Mouse (Mus musculus) kidney, postnatal 0 days (tissue): ENCODE measurements around the gene Ror2. TPM values are rescaled to one million over a fixed set of nuclear protein-coding genes. Genes with fewer than 3 reads are reported as not detected.

Source experiments
- ATAC-seq: fragments of 200-750 bp; cut with Nextera tagmentation; replicated peaks from 2 replicates; pipeline ENCODE4 v1.8.0; 2017; ENCODE audit warnings: low read depth, moderate number of reproducible peaks, moderate TSS enrichment, moderate library complexity; ENCODE audit not compliant: low FRiP score
- DNase-seq: peaks from one replicate; pipeline ENCODE4 v3.0.0-alpha.2; 2016; ENCODE audit warnings: low spot score
- H3K27ac ChIP-seq: fragments of 300-500 bp; sonication (generic); 2 replicates; pipeline ENCODE4 v1.5.1; 2014; ENCODE audit warnings: mild to moderate bottlenecking
- H3K27me3 ChIP-seq: fragments of 300-500 bp; sonication (generic); 2 replicates; pipeline ENCODE4 v1.6.1; 2014; ENCODE audit warnings: low read length, mixed read lengths; ENCODE audit not compliant: insufficient read depth
- H3K36me3 ChIP-seq: fragments of 300-500 bp; sonication (generic); 2 replicates; pipeline ENCODE4 v1.6.1; 2014; ENCODE audit warnings: low read length, mixed read lengths; ENCODE audit not compliant: insufficient read depth
- H3K4me1 ChIP-seq: fragments of 300-500 bp; sonication (generic); replicated peaks from 2 replicates; pipeline ENCODE4 v1.6.1; 2014; ENCODE audit warnings: antibody characterized with exemption, low read length, mixed read lengths; ENCODE audit not compliant: insufficient read depth
- H3K4me2 ChIP-seq: fragments of 300-500 bp; sonication (generic); 2 replicates; pipeline ENCODE4 v1.6.1; 2014; ENCODE audit warnings: mild to moderate bottlenecking, low read length, moderate library complexity, mixed read lengths
- H3K4me3 ChIP-seq: fragments of 300-500 bp; sonication (generic); replicated peaks from 2 replicates; pipeline ENCODE4 v1.5.1; 2014; ENCODE audit warnings: low read depth, low read length
- H3K9ac ChIP-seq: fragments of 300-500 bp; sonication (generic); 2 replicates; pipeline ENCODE4 v1.6.1; 2014; ENCODE audit warnings: low read depth, low read length
- H3K9me3 ChIP-seq: fragments of 300-500 bp; sonication (generic); replicated peaks from 2 replicates; pipeline ENCODE4 v1.6.1; 2016; ENCODE audit warnings: low read length, inconsistent platforms, mixed read lengths
- CTCF ChIP-seq: IDR thresholded peaks from 2 replicates; pipeline ENCODE4 v1.5.1; 2016; ENCODE audit warnings: antibody characterized with exemption, low read depth, mild to moderate bottlenecking, moderate library complexity
- WGBS: fragments of 180-500 bp; shearing (Covaris S2); extraction: QIAGEN DNeasy Blood & Tissue Kit; methylation state at CpG from one replicate; pipeline ENCODE4 v1.1.7; 2014; 5-methylcytosine and 5-hydroxymethylcytosine counted together
- polyA plus RNA-seq: library from polyadenylated mRNA; unstranded; fragments of >200 nt; fragmentation: Nextera tagmentation; extraction: Ambion mirVana; gene quantifications from 2 replicates; pipeline ENCODE4 v1.2.1, GENCODE M21; 2015

The Ror2 gene
- polyA plus RNA-seq, 1 experiment from 2014 or later = 7.4 TPM

- no peak overlapping the region for H3K9ac ChIP-seq
- no peaks in the 10 kb centered on the region for H3K27me3 ChIP-seq
- no peak overlapping the region for H3K4me2 ChIP-seq
- 0 out of 2 replicates have a peak, but pooled peaks cover 3% of the 10 kb centered on the region for H3K36me3 ChIP-seq
- no peak overlapping the region for H3K4me3 ChIP-seq
- 24% methylated on average over 10 of the region's 10 CpGs for WGBS
- 0 out of 2 replicates have a peak, but pooled peaks cover 3% of the 10 kb centered on the region for H3K4me1 ChIP-seq
- TF ChIP-seq CTCF = peak; percentile 95
- peak; percentile 38; the same call in 1 of the 2 replicates for ATAC-seq
- no peak overlapping the region for H3K27ac ChIP-seq
- H3K9me3 ChIP-seq = no peaks in the 10 kb centered on the region
- DNase-seq = peak; percentile 92
Observed at GRCm38 (mm10) chr13:53119586-53120426, 166.1 kb downstream of the Ror2 start.

- ATAC-seq = no peak
- TF ChIP-seq CTCF = peak; percentile 47
Observed at GRCm38 (mm10) chr13:53118398-53118797, 167.5 kb downstream of the Ror2 start.

GRCm38 (mm10) chr13:53117921-53118320, 168.0 kb downstream of the Ror2 start:
- WGBS = 85% methylated on average over 7 of the region's 7 CpGs
- H3K4me1 ChIP-seq = 0 out of 2 replicates have a peak, but pooled peaks cover 3% of the 10 kb centered on the region
- no peak for TF ChIP-seq CTCF

More at GRCm38 (mm10) chr13:53118398-53118797, 167.5 kb downstream of the Ror2 start:
- Histone ChIP-seq H3K4me2 (no peak overlapping the region), H3K27me3 (no peaks in the 10 kb centered on the region), H3K9ac (no peak overlapping the region), H3K4me3 (no peak overlapping the region), H3K9me3 (no peaks in the 10 kb centered on the region), H3K4me1 (0 out of 2 replicates have a peak, but pooled peaks cover 3% of the 10 kb centered on the region), H3K27ac (no peak overlapping the region), H3K36me3 (0 out of 2 replicates have a peak, but pooled peaks cover 3% of the 10 kb centered on the region)
- 85% methylated on average over 13 of the region's 13 CpGs for WGBS
- DNase-seq = no peak

DNA sequence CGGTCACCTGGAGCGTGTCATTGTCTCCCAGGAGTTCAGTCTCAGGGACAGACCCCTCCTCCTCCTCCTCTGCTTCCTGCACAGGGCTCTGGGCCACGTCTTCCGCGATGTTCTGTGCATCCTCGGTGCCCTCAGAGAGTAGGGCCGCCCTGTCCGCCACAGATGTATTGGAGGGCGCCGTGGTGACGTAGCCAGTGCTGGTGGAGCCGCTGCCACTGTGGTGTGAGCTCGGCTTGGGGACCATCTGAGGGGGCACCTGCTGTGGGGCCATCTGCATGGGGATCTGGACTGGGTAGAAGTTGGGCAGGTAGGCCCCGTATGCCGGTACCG, 175.7 kb downstream of the Ror2 start:
- no peaks in the 10 kb centered on the region for H3K9me3 ChIP-seq
- 87% methylated on average over 16 of the region's 16 CpGs for WGBS
- DNase-seq = no peak

More at GRCm38 (mm10) chr13:53117921-53118320, 168.0 kb downstream of the Ror2 start:
- no peak for DNase-seq
- Histone ChIP-seq H3K4me2 (no peak overlapping the region), H3K9ac (no peak overlapping the region), H3K36me3 (0 out of 2 replicates have a peak, but pooled peaks cover 3% of the 10 kb centered on the region), H3K9me3 (no peaks in the 10 kb centered on the region), H3K4me3 (no peak overlapping the region), H3K27me3 (no peaks in the 10 kb centered on the region), H3K27ac (no peak overlapping the region)
- ATAC-seq = no peak

DNA sequence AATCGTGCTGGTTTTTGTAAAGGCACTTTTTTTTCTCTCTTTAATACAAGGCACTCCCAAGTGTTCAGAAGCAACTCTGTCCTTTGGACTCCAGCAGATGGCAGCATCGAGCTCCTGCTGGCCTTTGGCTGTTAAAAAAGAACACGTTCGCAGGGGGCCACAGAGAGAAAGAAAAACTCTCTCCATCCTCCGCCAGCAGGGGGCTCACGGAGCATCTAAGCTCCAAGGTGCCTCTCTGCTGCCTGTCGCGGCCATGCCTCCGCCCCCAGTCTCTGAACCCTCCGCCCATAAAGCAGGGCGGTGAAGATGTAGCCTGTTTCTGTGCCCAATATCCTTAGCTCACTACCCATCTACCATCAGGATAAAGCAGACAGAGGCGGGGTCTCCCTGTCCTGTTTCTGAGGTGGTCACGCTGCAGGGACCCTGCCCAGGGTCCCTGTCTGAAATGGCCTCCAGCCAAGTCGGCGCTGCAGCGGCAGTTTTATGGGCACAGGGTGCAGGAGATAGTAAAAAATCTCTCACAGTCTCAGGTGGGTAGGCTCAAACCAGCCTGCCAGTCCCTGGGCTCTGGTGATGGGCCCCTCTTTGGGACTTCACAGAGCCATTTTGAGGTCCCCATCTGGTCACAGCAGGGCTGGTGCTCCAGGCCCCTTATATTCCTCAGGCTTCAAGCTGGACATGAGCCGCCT, 176.2 kb downstream of the Ror2 start:
- Histone ChIP-seq H3K4me2 (peak overlapping the region; percentile 41), H3K36me3 (no peaks in the 10 kb centered on the region), H3K27ac (no peak overlapping the region), H3K4me1 (no peaks in the 10 kb centered on the region), H3K27me3 (no peaks in the 10 kb centered on the region), H3K9me3 (no peaks in the 10 kb centered on the region), H3K4me3 (no peak overlapping the region), H3K9ac (no peak overlapping the region)
- ATAC-seq = peak; percentile 83
- 17% methylated on average over 17 of the region's 17 CpGs for WGBS
- peak; percentile 99 for TF ChIP-seq CTCF
- DNase-seq = peak; percentile 98

More for the DNA sequence above, 175.7 kb downstream of the Ror2 start:
- H3K27me3 ChIP-seq = no peaks in the 10 kb centered on the region
- no peak for TF ChIP-seq CTCF
- H3K4me3 ChIP-seq = no peak overlapping the region
- ATAC-seq = peak; percentile 43
- no peak overlapping the region for H3K9ac ChIP-seq
- no peaks in the 10 kb centered on the region for H3K4me1 ChIP-seq
- no peaks in the 10 kb centered on the region for H3K36me3 ChIP-seq
- no peak overlapping the region for H3K4me2 ChIP-seq
- H3K27ac ChIP-seq = no peak overlapping the region

GRCm38 (mm10) chr13:53106676-53107075, 179.2 kb downstream of the Ror2 start:
- no peak overlapping the region for H3K27ac ChIP-seq
- no peak for ATAC-seq

More at GRCm38 (mm10) chr13:53106676-53107075, 179.2 kb downstream of the Ror2 start:
- WGBS = 65% methylated on average over 13 of the region's 13 CpGs
- H3K4me3 ChIP-seq = no peak overlapping the region
- no peak for TF ChIP-seq CTCF
- no peaks in the 10 kb centered on the region for H3K9me3 ChIP-seq
- DNase-seq = no peak
- H3K9ac ChIP-seq = no peak overlapping the region
- H3K36me3 ChIP-seq = no peaks in the 10 kb centered on the region
- no peaks in the 10 kb centered on the region for H3K4me1 ChIP-seq
- H3K4me2 ChIP-seq = no peak overlapping the region
- H3K27me3 ChIP-seq = no peaks in the 10 kb centered on the region
